Mouse (Mus musculus): ENCODE measurements around the gene Pbp2.

The Pbp2 gene

DNA sequence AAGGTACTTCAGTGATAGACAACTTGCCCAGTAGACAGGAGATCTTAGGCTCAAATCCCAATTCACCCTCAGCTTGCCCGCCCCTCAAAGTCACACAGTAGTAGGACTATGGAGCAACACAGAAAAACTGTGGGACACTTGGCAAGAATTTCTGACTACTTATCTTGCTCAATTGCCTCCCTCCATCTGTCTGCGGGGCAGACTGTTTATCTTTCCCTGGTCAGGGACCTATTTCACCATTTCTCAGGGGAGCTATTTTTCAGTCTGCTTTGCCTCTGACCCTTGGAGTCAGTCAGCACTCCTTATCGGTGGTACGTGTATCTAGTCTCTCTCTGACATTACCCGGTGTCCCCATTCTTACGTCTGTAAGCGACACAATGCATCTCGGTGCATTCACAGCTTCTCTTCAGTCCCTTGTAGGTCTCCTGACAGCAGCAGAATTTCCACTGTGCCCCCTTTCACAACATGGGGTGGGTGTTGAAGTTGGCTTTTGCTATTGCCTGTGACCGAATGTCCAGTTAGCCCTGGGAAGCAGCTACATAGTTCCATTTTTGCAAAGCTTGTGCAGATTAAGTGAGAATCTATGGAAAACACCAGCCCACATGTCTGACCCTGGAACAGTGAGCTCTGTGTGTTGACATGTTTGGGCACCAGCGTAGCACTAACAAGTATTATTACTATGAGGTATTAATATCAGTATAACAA, 7.6 kb downstream of the Pbp2 start:
- no peak for DNase-seq (ENCODE audit: low read depth, low spot score)

- no peak for DNase-seq (ENCODE audit: low read depth, low spot score)
Measured at GRCm38 (mm10) chr6:135300469-135300868, 9.7 kb downstream of the Pbp2 start.

DNA sequence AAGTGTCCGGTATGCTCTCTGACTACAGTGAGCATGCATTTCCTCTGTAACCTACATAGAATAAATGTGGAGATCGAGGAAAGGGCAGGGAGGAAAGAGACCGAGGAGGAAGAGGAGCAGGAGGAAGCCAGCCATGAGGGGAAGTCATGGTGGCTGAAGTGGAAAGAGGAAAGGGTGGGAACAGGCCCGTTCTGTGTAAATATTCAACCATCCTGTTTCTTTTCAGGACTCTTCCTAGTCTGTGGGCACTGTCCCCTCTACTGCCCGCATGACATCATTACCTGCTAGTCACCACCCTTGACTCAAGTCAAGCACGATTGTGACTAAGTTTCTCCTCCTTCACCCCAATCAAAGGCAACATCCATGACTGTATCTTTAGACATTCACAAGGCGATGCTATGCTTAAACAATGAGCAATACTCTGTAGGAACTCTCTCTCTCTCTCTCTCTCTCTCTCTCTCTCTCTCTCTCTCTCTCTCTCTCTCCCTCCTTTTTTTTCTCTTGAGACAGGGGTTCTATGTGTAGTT, 11.1 kb downstream of the Pbp2 start:
- DNase-seq (ENCODE audit: low read depth, low spot score) = no peak

DNA sequence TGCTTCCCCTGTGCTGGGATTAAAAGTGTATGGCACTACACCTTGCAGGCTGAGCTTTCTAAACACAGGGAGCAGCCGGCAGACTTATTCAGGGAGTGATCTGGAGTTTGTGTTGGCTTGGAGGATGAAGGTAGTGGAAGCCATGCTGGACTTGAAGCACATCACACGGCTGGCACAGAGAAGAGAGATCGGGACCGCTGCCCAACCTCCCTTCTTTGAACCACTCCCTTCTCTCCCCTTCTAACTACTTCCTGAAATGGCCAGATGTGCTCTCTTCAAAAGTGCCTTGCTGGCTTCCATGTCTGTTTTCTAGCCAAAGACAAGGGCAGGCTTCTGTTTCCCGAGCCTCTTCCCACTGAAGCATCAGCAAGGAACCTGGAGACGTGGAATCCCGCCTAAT, 12.6 kb downstream of the Pbp2 start:
- peak; percentile 50 for DNase-seq (ENCODE audit: low read depth, low spot score)

DNA sequence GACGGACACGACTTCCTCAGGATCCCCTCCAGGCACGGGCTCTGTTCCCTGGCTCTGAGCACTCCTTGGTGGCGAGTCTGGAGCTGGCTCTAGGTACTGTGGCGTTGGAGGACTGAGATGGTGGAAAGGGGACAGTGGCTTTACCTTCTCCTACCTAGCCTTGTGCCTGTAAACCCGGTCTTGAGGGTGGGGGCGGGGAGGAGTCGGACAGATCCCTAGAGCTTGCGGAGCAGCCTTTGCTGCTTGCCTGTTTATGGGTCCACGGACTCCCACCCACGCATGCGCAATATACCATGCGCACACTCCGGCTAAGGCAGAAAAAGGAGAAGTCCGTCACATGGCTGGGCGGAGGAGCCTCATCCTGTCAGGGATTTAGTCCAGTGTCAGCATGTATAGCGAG, 13.9 kb downstream of the Pbp2 start:
- peak; percentile 52 for DNase-seq (ENCODE audit: low read depth, low spot score)

DNA sequence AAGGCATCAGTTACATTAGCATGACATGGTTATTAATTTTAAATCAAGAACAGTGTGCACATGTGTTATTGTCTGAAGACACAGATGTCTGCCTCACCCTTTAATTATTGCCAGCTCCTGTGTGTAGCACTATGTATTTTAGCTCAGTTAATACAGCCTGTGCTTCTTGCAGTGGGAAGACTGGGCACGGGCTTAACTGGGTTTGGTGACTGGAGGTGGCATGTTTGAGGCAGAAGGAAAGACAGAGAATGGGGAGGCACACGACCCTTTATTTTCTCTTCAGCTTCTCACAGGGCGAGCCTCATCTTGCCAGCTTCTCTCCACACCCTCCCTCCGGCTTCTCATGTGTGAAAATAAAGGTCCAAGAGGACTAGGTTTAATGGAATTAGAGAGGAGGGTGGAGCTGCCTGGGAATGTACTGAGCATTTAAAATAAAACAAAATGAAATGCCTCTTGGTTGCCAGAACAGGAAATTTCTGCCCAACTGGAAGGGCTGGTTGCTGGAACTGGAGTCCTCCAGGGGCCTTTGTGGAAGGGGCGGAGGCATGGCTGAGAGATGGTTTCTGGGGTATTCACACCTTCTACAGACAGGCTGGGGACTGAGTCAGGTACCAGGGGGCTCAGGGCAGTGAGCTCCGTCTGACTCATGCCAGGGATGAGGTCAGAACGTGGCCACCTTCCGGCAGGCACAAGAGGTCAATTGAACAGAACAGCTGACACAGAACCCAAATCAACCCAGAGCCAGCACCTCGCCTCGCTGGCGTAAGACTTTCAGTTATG, 14.9 kb downstream of the Pbp2 start:
- peak; percentile 28 for DNase-seq (ENCODE audit: low read depth, low spot score)

DNA sequence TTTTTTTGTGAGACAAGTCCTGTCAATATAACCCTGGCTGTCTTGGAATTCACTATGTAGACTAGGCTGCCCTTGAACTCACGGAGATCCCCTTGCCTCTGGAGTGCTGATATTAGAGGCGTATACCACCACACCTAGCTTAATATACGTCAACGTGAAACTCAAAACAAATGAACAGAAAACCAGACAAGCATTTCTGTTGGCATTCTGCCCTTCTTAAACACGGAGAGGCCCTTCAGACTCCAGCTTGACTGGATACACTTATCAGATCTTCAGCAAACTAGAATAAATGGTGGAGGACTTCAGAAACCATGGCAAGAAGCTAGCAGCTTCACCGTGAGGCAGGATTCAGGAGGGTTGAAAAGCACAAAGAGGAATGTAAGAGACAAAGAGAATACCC, 16.1 kb downstream of the Pbp2 start:
- no peak for DNase-seq (ENCODE audit: low read depth, low spot score)

- no peak for DNase-seq (ENCODE audit: low read depth, low spot score)
Measured at GRCm38 (mm10) chr6:135292391-135292790, 17.8 kb downstream of the Pbp2 start.

- no peak for DNase-seq (ENCODE audit: low read depth, low spot score)
Measured at GRCm38 (mm10) chr6:135279856-135280255, 30.3 kb downstream of the Pbp2 start.

GRCm38 (mm10) chr6:135279286-135279685, 30.9 kb downstream of the Pbp2 start:
- no peak for DNase-seq (ENCODE audit: low read depth, low spot score)

DNA sequence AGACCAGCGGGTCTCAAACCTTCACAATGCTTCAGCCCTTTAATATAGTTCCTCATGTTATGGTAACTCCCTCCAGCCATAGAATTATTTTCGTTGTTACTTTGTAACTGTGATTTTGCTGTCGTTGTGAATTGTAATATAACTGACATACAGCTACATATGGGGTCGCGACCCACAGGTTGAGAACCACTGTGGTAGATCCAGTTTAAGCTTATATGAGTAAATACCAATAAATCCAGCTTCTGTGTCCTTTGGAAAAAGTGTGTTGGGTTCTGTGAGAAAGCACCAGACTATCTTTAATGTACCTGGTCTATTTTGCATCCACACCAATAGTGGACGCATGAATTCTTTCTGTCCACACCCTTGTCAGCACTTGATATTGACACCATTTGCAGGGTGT, 31.9 kb downstream of the Pbp2 start:
- DNase-seq (ENCODE audit: low read depth, low spot score) = no peak

- no peak for DNase-seq (ENCODE audit: low read depth, low spot score)
Measured at GRCm38 (mm10) chr6:135276474-135277295, 33.5 kb downstream of the Pbp2 start.

DNA sequence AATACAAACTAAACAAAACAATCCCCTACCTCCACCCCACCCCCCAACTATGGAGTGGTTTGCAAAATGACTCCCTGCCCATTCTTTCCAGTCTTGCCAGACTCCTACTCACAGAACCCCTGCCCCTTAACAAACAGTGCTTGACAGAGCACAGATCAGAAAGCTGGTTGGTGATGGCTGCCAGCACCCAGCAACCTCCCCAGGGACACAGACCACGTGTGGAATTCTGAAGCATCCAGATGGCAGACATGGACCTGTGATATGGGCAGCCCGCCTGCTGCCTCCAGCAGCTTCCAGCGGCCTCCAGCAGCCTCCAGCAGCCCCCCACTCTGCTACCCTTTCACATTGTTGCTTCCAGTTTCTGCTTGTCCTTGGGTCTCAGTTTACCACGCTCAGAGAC, 35.0 kb downstream of the Pbp2 start:
- DNase-seq (ENCODE audit: low read depth, low spot score) = no peak

DNA sequence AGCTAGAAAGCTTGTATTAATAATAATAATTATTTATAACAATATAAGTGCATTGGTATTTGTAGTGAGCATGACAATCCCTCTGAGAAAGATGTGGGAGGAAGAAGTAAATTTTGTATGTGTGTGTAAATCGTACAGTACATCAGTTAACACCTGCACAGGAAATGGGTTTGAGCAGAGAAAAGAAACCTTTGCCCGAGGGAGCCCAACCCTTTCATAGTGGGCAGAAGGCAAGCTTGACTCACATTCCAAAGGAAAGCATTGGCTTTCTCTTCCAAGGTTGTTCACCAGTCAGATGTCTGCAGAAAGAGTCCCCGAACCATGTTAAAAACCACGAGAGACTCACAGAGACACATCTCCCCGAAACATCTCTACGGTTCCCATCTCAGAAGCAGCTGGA, 37.1 kb downstream of the Pbp2 start:
- no peak for DNase-seq (ENCODE audit: low read depth, low spot score)

- no peak for DNase-seq (ENCODE audit: low read depth, low spot score)
Measured at GRCm38 (mm10) chr6:135271761-135272160, 38.4 kb downstream of the Pbp2 start.

DNA sequence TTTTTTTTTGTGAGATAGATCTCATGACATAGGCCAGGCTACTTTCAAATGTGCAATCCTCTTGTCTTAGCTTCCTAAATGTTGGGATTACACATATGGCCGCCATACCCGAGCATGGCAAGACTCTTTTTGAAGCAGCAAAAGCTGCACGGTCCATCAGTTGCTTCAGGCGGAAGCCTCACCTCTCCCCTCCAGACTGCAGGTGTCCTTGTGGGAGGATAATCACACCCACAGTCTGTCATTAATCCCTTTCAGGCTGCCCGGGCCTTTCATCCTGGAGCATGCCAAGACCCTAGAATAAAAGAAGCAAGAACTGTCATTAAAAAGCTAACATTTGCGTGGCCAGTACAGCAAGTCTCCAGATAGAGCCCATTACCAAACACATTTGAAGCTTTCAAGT, 40.6 kb downstream of the Pbp2 start:
- no peak for DNase-seq (ENCODE audit: low read depth, low spot score)

DNA sequence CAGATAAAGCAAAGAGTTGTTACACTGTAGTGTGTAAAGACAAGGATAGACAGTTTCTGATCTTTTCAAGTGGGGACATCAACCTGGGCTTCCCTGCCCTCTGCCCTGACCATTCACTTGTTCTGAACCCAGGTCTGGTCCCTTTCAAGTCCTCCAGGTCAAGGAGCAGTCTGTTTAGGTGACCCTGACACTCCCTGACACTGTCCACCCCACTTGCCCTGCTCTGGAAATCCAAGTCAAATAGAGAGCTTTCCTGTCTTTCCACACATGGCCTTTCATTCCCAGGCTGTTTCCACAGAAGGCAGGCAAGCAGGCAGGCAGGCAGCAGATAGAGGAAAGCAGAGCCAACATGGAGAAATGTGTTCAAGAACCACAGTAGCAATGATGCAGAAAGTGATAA, 41.8 kb downstream of the Pbp2 start:
- DNase-seq (ENCODE audit: low read depth, low spot score) = no peak

DNA sequence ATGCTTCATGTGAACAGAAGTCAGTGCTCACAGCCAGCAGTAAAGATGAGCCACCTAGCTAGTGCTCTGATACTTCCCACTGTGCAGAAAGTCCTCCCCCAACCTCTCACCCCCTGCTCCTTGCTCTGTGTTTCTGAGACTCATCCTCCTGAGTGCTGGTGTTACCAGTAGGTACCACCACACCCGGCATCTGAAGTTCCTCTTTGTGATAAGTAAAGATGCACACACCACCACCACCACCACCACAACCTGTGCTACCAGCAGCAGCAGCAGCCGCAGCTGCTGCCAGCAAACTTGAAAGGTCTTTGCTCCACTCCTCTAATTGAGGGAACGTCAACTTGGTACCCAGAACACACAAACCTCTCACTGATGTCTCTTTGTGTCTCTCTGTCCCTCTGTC, 43.0 kb downstream of the Pbp2 start:
- no peak for DNase-seq (ENCODE audit: low read depth, low spot score)

GRCm38 (mm10) chr6:135266056-135266455, 44.1 kb downstream of the Pbp2 start:
- no peak for DNase-seq (ENCODE audit: low read depth, low spot score)

DNA sequence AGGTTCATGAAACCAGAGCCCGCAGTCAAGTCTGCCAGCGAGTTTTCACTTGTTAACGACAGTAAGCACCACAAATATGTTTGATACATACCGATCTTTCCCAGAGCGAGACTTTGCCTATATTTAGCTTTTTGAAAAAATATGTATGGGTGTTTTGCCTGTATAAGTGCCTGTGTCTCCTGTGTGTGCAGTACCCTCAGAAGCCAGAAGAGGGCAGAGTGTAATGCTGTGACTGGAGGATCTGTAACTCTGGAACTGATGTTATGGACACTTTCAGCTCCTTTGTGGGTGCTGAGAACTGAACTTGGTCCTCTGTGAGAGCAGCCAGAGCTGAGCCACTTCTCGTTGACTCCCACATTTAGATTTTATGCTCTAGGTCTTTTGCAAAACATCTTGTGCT, 46.1 kb downstream of the Pbp2 start:
- DNase-seq (ENCODE audit: low read depth, low spot score) = no peak

- DNase-seq (ENCODE audit: low read depth, low spot score) = no peak
Measured at GRCm38 (mm10) chr6:135262565-135262964, 47.6 kb downstream of the Pbp2 start.

DNA sequence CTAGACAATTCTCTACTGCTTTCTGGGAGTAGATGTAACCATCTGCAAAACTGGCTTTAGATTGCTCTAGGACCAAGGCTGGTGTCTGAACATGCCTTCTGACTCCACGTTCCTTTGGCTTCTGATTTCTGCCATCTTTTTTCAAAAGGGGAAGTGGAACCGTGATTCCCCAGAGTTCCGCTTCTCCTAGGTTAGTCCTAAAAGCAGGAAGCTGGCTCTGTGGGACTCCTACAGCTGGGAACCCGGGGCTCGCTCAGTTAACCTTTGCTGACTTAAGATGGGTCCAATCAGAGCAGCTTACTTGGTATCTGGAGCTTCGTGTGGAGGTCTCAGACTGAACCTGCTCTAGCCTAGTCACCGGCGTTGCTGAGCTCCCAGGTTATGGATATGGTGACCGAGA, 49.1 kb downstream of the Pbp2 start:
- DNase-seq (ENCODE audit: low read depth, low spot score) = no peak

All from skeletal muscle tissue, adult 2 months (tissue).